Mouse (Mus musculus) testis, adult 2 months (tissue): ENCODE measurements around the gene Gm28635.

ENCODE experiments used
- CTCF ChIP-seq: fragments of 200-500 bp; IDR thresholded peaks from 2 replicates; pipeline ENCODE4 v1.5.1; 2012; ENCODE audit warnings: low read depth, mild to moderate bottlenecking, inconsistent platforms, low read length, moderate library complexity; ENCODE audit not compliant: control insufficient read depth, insufficient read depth, insufficient replicate concordance
- POLR2A ChIP-seq: fragments of 200-500 bp; IDR thresholded peaks from 2 replicates; pipeline ENCODE4 v1.6.1; 2012; ENCODE audit warnings: low read depth, mild to moderate bottlenecking, inconsistent platforms, low read length, moderate library complexity; ENCODE audit not compliant: control insufficient read depth

DNA sequence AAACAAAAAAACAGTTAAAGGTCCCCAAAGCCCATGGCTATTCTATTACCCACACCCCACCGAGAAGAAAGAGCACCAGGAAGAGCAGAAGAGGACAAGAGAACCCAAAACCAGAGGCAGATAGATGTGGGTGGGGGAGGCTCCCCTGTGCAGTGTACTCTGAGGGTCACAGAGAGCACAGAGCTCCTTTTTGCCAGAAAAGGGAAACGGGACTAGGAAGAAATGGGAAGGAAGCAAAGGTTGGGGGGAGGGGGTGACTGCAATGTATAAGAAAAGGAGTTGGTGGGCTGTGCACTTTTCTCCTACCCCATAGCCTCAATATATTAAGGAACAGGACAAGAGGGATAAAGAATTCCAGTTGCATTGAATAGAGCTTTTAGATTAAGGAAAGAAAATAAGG, 76.9 kb downstream of the Gm28635 start:
- no peak for TF ChIP-seq CTCF
- TF ChIP-seq POLR2A: no peak
